Mouse (Mus musculus) hindbrain, postnatal 0 days (tissue): ENCODE data around the gene Kdm8. TPM values are rescaled to one million over a fixed set of nuclear protein-coding genes. Genes with fewer than 3 reads are reported as not detected.
A peak's percentile ranks its signal among the peaks of the same experiment; 100 is the strongest.

Experiments
- ATAC-seq: fragments of 200-750 bp; cut with Nextera tagmentation; 2 replicates; pipeline ENCODE4 v1.8.0; 2017; ENCODE audit warnings: mild to moderate bottlenecking, moderate TSS enrichment, moderate library complexity
- DNase-seq: peaks from one replicate; pipeline ENCODE4 v3.0.0-alpha.2; 2015; ENCODE audit warnings: low spot score
- H3K27ac ChIP-seq: fragments of 300-500 bp; sonication (generic); 2 replicates; pipeline ENCODE4 v1.5.1; 2014; ENCODE audit warnings: mild to moderate bottlenecking
- H3K27me3 ChIP-seq: fragments of 300-500 bp; sonication (generic); 2 replicates; pipeline ENCODE4 v1.6.1; 2014; ENCODE audit warnings: low read length, mixed read lengths; ENCODE audit not compliant: insufficient read depth
- H3K36me3 ChIP-seq: fragments of 300-500 bp; sonication (generic); 2 replicates; pipeline ENCODE4 v1.6.1; 2014; ENCODE audit warnings: low read length, mixed read lengths; ENCODE audit not compliant: insufficient read depth
- H3K4me1 ChIP-seq: fragments of 300-500 bp; sonication (generic); 2 replicates; pipeline ENCODE4 v1.6.1; 2014; ENCODE audit warnings: antibody characterized with exemption, low read length, mixed read lengths; ENCODE audit not compliant: insufficient read depth
- H3K4me2 ChIP-seq: fragments of 300-500 bp; sonication (generic); 2 replicates; pipeline ENCODE4 v1.6.1; 2014; ENCODE audit warnings: low read depth, mild to moderate bottlenecking, low read length, moderate library complexity, mixed read lengths
- H3K4me3 ChIP-seq: fragments of 300-500 bp; sonication (generic); 2 replicates; pipeline ENCODE4 v1.5.1; 2014; ENCODE audit warnings: low read length
- H3K9ac ChIP-seq: fragments of 300-500 bp; sonication (generic); replicated peaks from 2 replicates; pipeline ENCODE4 v1.6.1; 2014; ENCODE audit warnings: mild to moderate bottlenecking, low read length, moderate library complexity, mixed read lengths
- H3K9me3 ChIP-seq: fragments of 300-500 bp; sonication (generic); 2 replicates; pipeline ENCODE4 v1.6.1; 2016; ENCODE audit warnings: low read length, mixed read lengths
- CTCF ChIP-seq: IDR thresholded peaks from 2 replicates; pipeline ENCODE4 v1.5.1; 2016; ENCODE audit warnings: antibody characterized with exemption, control low read depth, low read depth
- WGBS: fragments of 180-500 bp; shearing (Covaris S2); extraction: QIAGEN DNeasy Blood & Tissue Kit; methylation state at CpG from one replicate; pipeline ENCODE4 v1.1.7; 2014; 5-methylcytosine and 5-hydroxymethylcytosine counted together
- polyA plus RNA-seq: library from polyadenylated mRNA; unstranded; fragments of >200 nt; fragmentation: Nextera tagmentation; extraction: Ambion mirVana; gene quantifications from 2 replicates; pipeline ENCODE4 v1.2.1, GENCODE M21; 2015
- total RNA-seq: library from RNA; depleted of rRNA; stranded (reverse); fragments of >200 nt; gene quantifications from 2 replicates; pipeline ENCODE4 v1.2.3, GENCODE M21; 2014

The Kdm8 gene
- total and polyA plus RNA-seq, 2 experiments from 2014 or later = 5.0 to 7.5 TPM

- Histone ChIP-seq H3K27me3 (no peaks in the 10 kb centered on the region), H3K4me1 (peaks cover 7% of the 10 kb centered on the region), H3K4me2 (no peak overlapping the region), H3K4me3 (no peak overlapping the region), H3K9ac (no peak overlapping the region), H3K27ac (no peak overlapping the region), H3K9me3 (no peaks in the 10 kb centered on the region), H3K36me3 (peaks cover 5% of the 10 kb centered on the region; the same call in 1 of the 2 replicates)
- DNase-seq (no peak), ATAC-seq (no peak)
- 93% methylated on average over 16 of the region's 16 CpGs for WGBS
- no peak for TF ChIP-seq CTCF
Observed at GRCm38 (mm10) chr7:125486121-125486630, 41.7 kb downstream of the Kdm8 start.

- Histone ChIP-seq H3K9ac (no peak overlapping the region), H3K36me3 (peaks cover 5% of the 10 kb centered on the region; the same call in 1 of the 2 replicates), H3K27ac (no peak overlapping the region), H3K4me2 (no peak overlapping the region), H3K27me3 (no peaks in the 10 kb centered on the region), H3K4me1 (peaks cover 7% of the 10 kb centered on the region), H3K4me3 (no peak overlapping the region), H3K9me3 (no peaks in the 10 kb centered on the region)
- WGBS = 92% methylated on average over 10 of the region's 10 CpGs
- no peak for ATAC-seq
- no peak for DNase-seq
- no peak for TF ChIP-seq CTCF
Observed at GRCm38 (mm10) chr7:125487126-125487525, 42.6 kb downstream of the Kdm8 start.

DNA sequence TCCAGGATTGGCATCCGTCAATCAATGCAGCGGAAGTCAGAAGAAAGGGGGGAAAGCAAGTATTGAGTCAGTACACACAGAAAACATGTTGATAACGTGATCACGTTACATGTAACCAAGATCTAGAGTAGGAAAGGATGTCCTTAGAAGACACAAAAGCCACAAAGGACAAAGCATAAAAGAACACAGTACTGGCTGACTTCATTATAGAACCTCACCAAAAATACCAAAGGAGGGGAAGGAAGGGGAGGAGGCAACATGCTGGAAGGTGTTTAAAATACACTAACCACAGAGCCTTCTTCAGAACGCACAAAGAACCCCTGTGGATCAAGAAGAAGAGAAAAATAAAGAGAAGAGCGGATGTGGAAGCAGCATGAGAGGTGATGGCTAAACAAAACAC is 44.2 kb downstream of the Kdm8 start:
- DNase-seq (no peak), ATAC-seq (no peak)
- Histone ChIP-seq H3K4me3 (no peak overlapping the region), H3K27ac (no peak overlapping the region), H3K9me3 (no peaks in the 10 kb centered on the region), H3K9ac (no peak overlapping the region), H3K36me3 (no peaks in the 10 kb centered on the region), H3K4me1 (peaks cover 7% of the 10 kb centered on the region), H3K27me3 (no peaks in the 10 kb centered on the region), H3K4me2 (no peak overlapping the region)
- 67% methylated on average over 6 of the region's 6 CpGs for WGBS
- no peak for TF ChIP-seq CTCF

DNA sequence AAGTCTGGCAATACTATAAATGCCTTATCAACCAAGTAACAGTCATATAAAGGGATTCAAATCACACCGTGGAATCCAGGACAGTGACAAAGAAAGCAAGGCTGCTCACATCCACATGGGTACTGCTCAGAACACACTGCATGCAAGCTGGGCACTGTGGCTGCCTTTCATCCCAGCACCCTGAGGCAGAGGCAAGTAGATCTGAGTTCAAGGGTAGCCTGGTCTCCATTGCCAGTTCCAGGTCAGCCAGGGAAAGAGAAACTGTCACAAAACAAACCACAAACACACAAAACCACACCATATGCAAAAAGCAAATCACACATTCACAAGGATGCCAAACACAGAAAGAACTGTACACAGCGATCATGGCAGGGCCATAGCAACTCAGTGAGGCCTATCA is 45.2 kb downstream of the Kdm8 start:
- ATAC-seq (no peak), DNase-seq (no peak)
- H3K9ac ChIP-seq = no peak overlapping the region
- H3K36me3 ChIP-seq = no peaks in the 10 kb centered on the region
- H3K4me3 ChIP-seq = no peak overlapping the region
- peaks cover 7% of the 10 kb centered on the region for H3K4me1 ChIP-seq
- H3K27me3 ChIP-seq = no peaks in the 10 kb centered on the region
- no peaks in the 10 kb centered on the region for H3K9me3 ChIP-seq
- no peak overlapping the region for H3K27ac ChIP-seq
- no peak for TF ChIP-seq CTCF
- H3K4me2 ChIP-seq = no peak overlapping the region
- WGBS = 84% methylated on average over 2 of the region's 2 CpGs

GRCm38 (mm10) chr7:125490947-125491735 is 46.7 kb downstream of the Kdm8 start, which contains the start of gene Nsmce1:
Gene Nsmce1 (minus strand): TSS chr7:125491596.
- H3K4me3 ChIP-seq = peak within 1 kb of the TSS; percentile 55
- peak; percentile 61 for TF ChIP-seq CTCF
- no peaks in the 10 kb centered on the region for H3K9me3 ChIP-seq
- no peaks in the 10 kb centered on the region for H3K36me3 ChIP-seq
- no peaks in the 10 kb centered on the region for H3K27me3 ChIP-seq
- H3K27ac ChIP-seq = peak within 1 kb of the TSS; percentile 73
- DNase-seq = peak; percentile 98
- H3K4me2 ChIP-seq = peak within 1 kb of the TSS; percentile 55
- under 1% methylated on average over 55 of the region's 56 CpGs for WGBS
- peak; percentile 99 for ATAC-seq
- peaks cover 7% of the 10 kb centered on the region for H3K4me1 ChIP-seq
- peak within 1 kb of the TSS; percentile 55 for H3K9ac ChIP-seq

DNA sequence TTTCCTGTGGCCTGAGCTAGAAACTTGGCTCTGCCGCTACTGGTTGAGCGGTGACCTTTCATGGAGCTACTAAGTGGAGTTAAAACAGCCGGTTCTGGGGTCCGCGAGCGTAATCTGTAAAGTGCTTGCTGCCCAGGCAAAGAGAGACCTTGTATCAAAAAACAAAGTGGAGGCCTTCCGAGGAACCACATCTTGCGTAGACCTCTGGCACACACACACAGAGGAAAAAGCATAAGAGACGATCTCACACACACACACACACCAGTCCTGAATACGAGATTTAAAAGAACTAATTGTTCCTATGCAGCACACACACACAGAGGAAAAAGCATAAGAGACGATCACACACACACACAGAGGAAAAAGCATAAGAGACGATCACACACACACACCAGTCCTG is 47.3 kb downstream of the Kdm8 start:
- no peaks in the 10 kb centered on the region for H3K36me3 ChIP-seq
- H3K9me3 ChIP-seq = no peaks in the 10 kb centered on the region
- H3K27me3 ChIP-seq = no peaks in the 10 kb centered on the region
- no peak for DNase-seq
- peak overlapping the region; percentile 55 for H3K4me2 ChIP-seq
- 15% methylated on average over 12 of the region's 12 CpGs for WGBS
- peak overlapping the region; percentile 73 for H3K27ac ChIP-seq
- H3K9ac ChIP-seq = peak overlapping the region; percentile 55
- ATAC-seq = no peak; the same call in 1 of the 2 replicates
- peaks cover 7% of the 10 kb centered on the region for H3K4me1 ChIP-seq
- H3K4me3 ChIP-seq = peak overlapping the region; percentile 55
- no peak for TF ChIP-seq CTCF

DNA sequence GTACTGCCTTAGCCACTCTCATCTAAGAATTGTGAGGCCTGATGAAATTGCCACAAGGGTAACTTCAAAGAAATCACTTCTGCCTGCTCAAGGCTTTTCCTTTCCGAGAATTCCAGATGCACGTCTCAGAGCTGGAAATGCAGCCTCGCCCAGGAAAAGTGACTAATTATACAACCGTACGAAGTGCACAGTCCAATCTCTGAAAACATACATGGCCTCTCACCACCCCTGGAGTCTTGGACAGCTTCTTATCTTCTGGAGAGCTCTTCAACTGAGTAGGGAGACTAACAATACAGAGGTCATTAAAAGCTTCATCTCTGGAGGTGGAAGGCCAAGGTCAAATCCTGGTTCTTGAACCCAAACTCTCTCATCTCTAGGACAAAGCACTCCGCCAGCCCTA is 48.1 kb downstream of the Kdm8 start:
- ATAC-seq (no peak), DNase-seq (no peak)
- Histone ChIP-seq H3K36me3 (no peaks in the 10 kb centered on the region), H3K27ac (no peak overlapping the region), H3K27me3 (no peaks in the 10 kb centered on the region), H3K4me2 (no peak overlapping the region), H3K9ac (no peak overlapping the region), H3K4me3 (no peak overlapping the region), H3K4me1 (peaks cover 7% of the 10 kb centered on the region), H3K9me3 (no peaks in the 10 kb centered on the region)
- 85% methylated on average over 6 of the region's 6 CpGs for WGBS
- TF ChIP-seq CTCF = no peak
